Mouse (Mus musculus) ES-Bruce4 (cell line): Measurements from ENCODE around the gene Tulp2.

Source experiments
- CTCF ChIP-seq: IDR thresholded peaks from one replicate; pipeline ENCODE4 v1.8.1; 2011; ENCODE audit warnings: low read depth, low read length
- EP300 ChIP-seq: IDR thresholded peaks from 2 replicates; pipeline ENCODE4 v1.6.1; 2011; ENCODE audit warnings: low read depth, low read length; ENCODE audit not compliant: insufficient read depth
- POLR2A ChIP-seq: IDR thresholded peaks from one replicate; pipeline ENCODE4 v1.8.1; 2011; ENCODE audit warnings: low read length; ENCODE audit not compliant: insufficient read depth

GRCm38 (mm10) chr7:45458748-45459563 is 22.7 kb upstream of the Tulp2 start:
- TF ChIP-seq EP300 (no peak), CTCF (no peak), POLR2A (peak; percentile 18)
